Mouse (Mus musculus): ENCODE data around the gene Vav1. TPM values are rescaled to one million over a fixed set of nuclear protein-coding genes. Genes with fewer than 3 reads are reported as not detected.

The Vav1 gene
- polyA plus RNA-seq, 1 experiment: 0.79 TPM

GRCm38 (mm10) chr17:57347781-57348180, 68.9 kb downstream of the Vav1 start:
- H3K4me1 ChIP-seq (ENCODE audit: control insufficient read depth, insufficient read depth, low read length): no peaks in the 10 kb centered on the region
- H3K4me3 ChIP-seq (ENCODE audit: insufficient read depth, low read length): no peak overlapping the region
- H3K27ac ChIP-seq (ENCODE audit: insufficient read depth, low read length): no peak overlapping the region
- TF ChIP-seq POLR2A (IDR thresholded peaks at IDR 0.05; ENCODE audit: low read depth, low read length) (no peak), CTCF (IDR thresholded peaks at IDR 0.05; ENCODE audit: borderline replicate concordance, insufficient read depth, low read length) (no peak)

GRCm38 (mm10) chr17:57349067-57349466, 70.2 kb downstream of the Vav1 start:
- Histone ChIP-seq H3K4me3 (ENCODE audit: insufficient read depth, low read length) (no peak overlapping the region), H3K4me1 (ENCODE audit: control insufficient read depth, insufficient read depth, low read length) (no peaks in the 10 kb centered on the region), H3K27ac (ENCODE audit: insufficient read depth, low read length) (no peak overlapping the region)
- no peak for TF ChIP-seq CTCF (IDR thresholded peaks at IDR 0.05; ENCODE audit: borderline replicate concordance, insufficient read depth, low read length)
- TF ChIP-seq POLR2A (IDR thresholded peaks at IDR 0.05; ENCODE audit: low read depth, low read length): no peak

GRCm38 (mm10) chr17:57350212-57350611, 71.3 kb downstream of the Vav1 start:
- H3K27ac ChIP-seq (ENCODE audit: insufficient read depth, low read length): no peak overlapping the region
- TF ChIP-seq POLR2A (IDR thresholded peaks at IDR 0.05; ENCODE audit: low read depth, low read length) (no peak), CTCF (IDR thresholded peaks at IDR 0.05; ENCODE audit: borderline replicate concordance, insufficient read depth, low read length) (no peak)

GRCm38 (mm10) chr17:57351107-57351506, 72.2 kb downstream of the Vav1 start:
- H3K4me3 ChIP-seq (ENCODE audit: insufficient read depth, low read length): no peak overlapping the region
- TF ChIP-seq POLR2A (IDR thresholded peaks at IDR 0.05; ENCODE audit: low read depth, low read length) (no peak), CTCF (IDR thresholded peaks at IDR 0.05; ENCODE audit: borderline replicate concordance, insufficient read depth, low read length) (no peak)
- no peaks in the 10 kb centered on the region for H3K4me1 ChIP-seq (ENCODE audit: control insufficient read depth, insufficient read depth, low read length)
- H3K27ac ChIP-seq (ENCODE audit: insufficient read depth, low read length): no peak overlapping the region

More at GRCm38 (mm10) chr17:57350212-57350611, 71.3 kb downstream of the Vav1 start:
- no peak overlapping the region for H3K4me3 ChIP-seq (ENCODE audit: insufficient read depth, low read length)
- no peaks in the 10 kb centered on the region for H3K4me1 ChIP-seq (ENCODE audit: control insufficient read depth, insufficient read depth, low read length)

- H3K27ac ChIP-seq (ENCODE audit: insufficient read depth, low read length): no peak within 1 kb of the TSS
- H3K4me1 ChIP-seq (ENCODE audit: control insufficient read depth, insufficient read depth, low read length): no peaks in the 10 kb centered on the region
- no peak for TF ChIP-seq CTCF (IDR thresholded peaks at IDR 0.05; ENCODE audit: borderline replicate concordance, insufficient read depth, low read length)
- no peak for TF ChIP-seq POLR2A (IDR thresholded peaks at IDR 0.05; ENCODE audit: low read depth, low read length)
- H3K4me3 ChIP-seq (ENCODE audit: insufficient read depth, low read length): no peak within 1 kb of the TSS
Measured at GRCm38 (mm10) chr17:57358441-57358840, 79.5 kb downstream of the Vav1 start, which contains the start of gene Adgre1. Gene Adgre1, plus strand, starts transcription at chr17:57358691.

GRCm38 (mm10) chr17:57359485-57360241, 80.8 kb downstream of the Vav1 start:
- TF ChIP-seq POLR2A (IDR thresholded peaks at IDR 0.05; ENCODE audit: low read depth, low read length) (no peak), CTCF (IDR thresholded peaks at IDR 0.05; ENCODE audit: borderline replicate concordance, insufficient read depth, low read length) (no peak)
- Histone ChIP-seq H3K4me3 (ENCODE audit: insufficient read depth, low read length) (no peak overlapping the region), H3K4me1 (ENCODE audit: control insufficient read depth, insufficient read depth, low read length) (no peaks in the 10 kb centered on the region), H3K27ac (ENCODE audit: insufficient read depth, low read length) (no peak overlapping the region)

Other genes starting within 250 kb of the Vav1 start
- 77.2 and 82.4 TPM in 2 replicates for gene Khsrp, start 247.6 kb upstream of the Vav1 start, polyA plus RNA-seq (2011; ENCODE audit: insufficient read length, low read depth, missing spikeins)
- not detected in 2 replicates for gene Slc25a41, start 237.4 kb upstream of the Vav1 start, polyA plus RNA-seq (2011; ENCODE audit: insufficient read length, low read depth, missing spikeins)
- gene Crb3, start 220.0 kb upstream of the Vav1 start, polyA plus RNA-seq (2011; ENCODE audit: insufficient read length, low read depth, missing spikeins): not detected in 2 replicates
- gene Slc25a23, start 219.2 kb upstream of the Vav1 start, polyA plus RNA-seq (2011; ENCODE audit: insufficient read length, low read depth, missing spikeins): 8.4 and 10.4 TPM in 2 replicates
- gene Dennd1c, start 200.6 kb upstream of the Vav1 start, polyA plus RNA-seq (2011; ENCODE audit: insufficient read length, low read depth, missing spikeins): 0.40 TPM in 1 of 2 replicates, not detected in the other
- gene Tubb4a, start 191.3 kb upstream of the Vav1 start, polyA plus RNA-seq (2011; ENCODE audit: insufficient read length, low read depth, missing spikeins): 0.95 and 1.7 TPM in 2 replicates
- gene Tnfsf9, start 173.8 kb upstream of the Vav1 start, polyA plus RNA-seq (2011; ENCODE audit: insufficient read length, low read depth, missing spikeins): 4.3 and 6.3 TPM in 2 replicates
- gene Cd70, start 129.3 kb upstream of the Vav1 start, polyA plus RNA-seq (2011; ENCODE audit: insufficient read length, low read depth, missing spikeins): not detected in 2 replicates
- gene Tnfsf14, start 84.9 kb upstream of the Vav1 start, polyA plus RNA-seq (2011; ENCODE audit: insufficient read length, low read depth, missing spikeins): not detected in 2 replicates
- 3.9 TPM in 2 replicates for gene C3, start 51.0 kb upstream of the Vav1 start, polyA plus RNA-seq (2011; ENCODE audit: insufficient read length, low read depth, missing spikeins)
- gene Gpr108, start 30.7 kb upstream of the Vav1 start, polyA plus RNA-seq (2011; ENCODE audit: insufficient read length, low read depth, missing spikeins): 33.5 and 33.9 TPM in 2 replicates
- 58.8 and 61.3 TPM in 2 replicates for gene Trip10, start 29.6 kb upstream of the Vav1 start, polyA plus RNA-seq (2011; ENCODE audit: insufficient read length, low read depth, missing spikeins)
- 0.60 and 3.4 TPM in 2 replicates for gene Adgre1, start 79.6 kb downstream of the Vav1 start, polyA plus RNA-seq (2011; ENCODE audit: insufficient read length, low read depth, missing spikeins)

Data from embryonic fibroblast, embryonic 13.5 days (primary cell).